Mouse (Mus musculus) heart, adult 10 weeks (tissue): ENCODE data around the gene Dtx2. TPM values are rescaled to one million over a fixed set of nuclear protein-coding genes. Genes with fewer than 3 reads are reported as not detected.

Experiments
- polyA plus RNA-seq: library from polyadenylated mRNA; stranded (reverse); fragments of 350-450 nt; fragmentation: Illumina TruSeq; extraction: RNeasy Lipid Tissue Mini Kit (QIAGEN cat#74804); gene quantifications from one replicate; pipeline ENCODE4 v1.2.3, GENCODE M21; 2014; ENCODE audit warnings: low read depth, low replicate concordance

Gene Dtx2
- 6.9 TPM for polyA plus RNA-seq

GRCm38 (mm10) chr5:135994725-135995687 is at the start of gene Dtx2:
TSS of gene Dtx2 (plus strand) at chr5:135994800.

GRCm38 (mm10) chr5:135974365-135974764 is 20.2 kb upstream of the Dtx2 start, which contains the start of gene Ssc4d:
TSS of gene Ssc4d (minus strand) at chr5:135974531.

DNA sequence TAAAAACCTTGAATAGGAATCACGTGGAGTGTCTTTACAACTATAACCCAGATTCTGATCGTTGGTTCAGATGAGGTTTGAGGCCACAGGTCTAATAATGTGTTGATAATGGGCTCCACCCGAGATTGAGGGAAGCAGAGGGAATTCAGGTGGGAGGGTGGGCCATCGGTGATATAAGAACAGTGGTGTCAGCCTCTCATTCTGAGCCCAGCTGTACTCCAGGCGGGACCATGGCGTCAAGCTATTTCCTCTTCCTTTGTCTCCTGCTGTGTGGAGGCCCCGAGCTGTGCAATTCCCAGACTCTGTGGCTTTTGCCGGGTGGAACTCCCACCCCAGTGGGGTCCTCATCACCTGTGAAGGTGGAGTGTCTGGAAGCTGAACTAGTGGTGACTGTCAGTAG is 14.7 kb upstream of the Dtx2 start, which contains the start of gene Zp3:
Gene Zp3, plus strand, starts transcription at position 196 of the 400 bp plus-strand sequence.

DNA sequence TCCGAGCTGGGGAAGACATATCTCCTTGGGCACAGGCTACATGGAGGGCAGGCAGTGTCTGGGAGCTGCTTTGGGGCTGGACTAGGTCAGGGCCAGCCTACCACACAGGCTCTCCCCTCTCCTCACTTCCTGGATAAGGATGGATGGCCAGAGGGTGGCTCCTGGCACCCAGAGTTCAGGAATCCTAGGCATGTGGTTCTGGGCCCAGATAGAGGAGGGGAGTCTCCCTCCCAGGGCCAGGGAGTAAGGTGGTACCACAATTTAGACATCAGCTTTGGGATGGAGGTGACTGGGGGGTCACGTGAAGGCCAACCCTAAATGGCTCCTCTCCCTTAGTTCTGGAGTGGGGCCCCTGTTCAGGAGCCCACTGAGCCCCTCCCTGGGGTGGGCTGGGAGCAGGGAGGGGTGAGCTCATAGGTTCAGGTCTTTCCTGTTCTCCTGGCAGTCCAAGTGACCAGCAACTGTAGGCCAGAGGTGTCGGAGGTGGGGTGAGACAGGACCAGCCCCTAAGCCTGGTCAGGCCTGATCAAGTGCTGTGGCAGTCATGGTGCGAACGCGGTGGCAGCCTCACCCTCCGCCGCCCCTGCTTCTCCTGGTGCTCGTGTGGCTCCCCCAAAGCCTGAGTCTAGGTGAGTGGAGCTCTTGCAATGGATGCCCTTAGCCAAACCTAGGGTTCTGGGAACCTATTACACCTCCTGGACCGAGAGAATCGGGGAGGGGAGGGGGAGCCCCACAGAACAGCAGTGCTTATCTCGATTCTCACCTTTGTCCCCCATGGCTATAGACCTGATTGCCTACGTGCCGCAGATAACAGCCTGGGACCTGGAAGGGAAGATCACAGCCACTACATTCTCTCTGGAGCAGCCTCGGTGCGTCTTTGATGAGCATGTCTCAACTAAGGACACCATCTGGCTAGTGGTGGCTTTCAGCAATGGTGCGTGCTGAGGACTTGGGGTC is 43.9 kb downstream of the Dtx2 start, which contains the start of gene Upk3b:
Gene Upk3b, plus strand, starts transcription at position 239 of the 957 bp plus-strand sequence.

DNA sequence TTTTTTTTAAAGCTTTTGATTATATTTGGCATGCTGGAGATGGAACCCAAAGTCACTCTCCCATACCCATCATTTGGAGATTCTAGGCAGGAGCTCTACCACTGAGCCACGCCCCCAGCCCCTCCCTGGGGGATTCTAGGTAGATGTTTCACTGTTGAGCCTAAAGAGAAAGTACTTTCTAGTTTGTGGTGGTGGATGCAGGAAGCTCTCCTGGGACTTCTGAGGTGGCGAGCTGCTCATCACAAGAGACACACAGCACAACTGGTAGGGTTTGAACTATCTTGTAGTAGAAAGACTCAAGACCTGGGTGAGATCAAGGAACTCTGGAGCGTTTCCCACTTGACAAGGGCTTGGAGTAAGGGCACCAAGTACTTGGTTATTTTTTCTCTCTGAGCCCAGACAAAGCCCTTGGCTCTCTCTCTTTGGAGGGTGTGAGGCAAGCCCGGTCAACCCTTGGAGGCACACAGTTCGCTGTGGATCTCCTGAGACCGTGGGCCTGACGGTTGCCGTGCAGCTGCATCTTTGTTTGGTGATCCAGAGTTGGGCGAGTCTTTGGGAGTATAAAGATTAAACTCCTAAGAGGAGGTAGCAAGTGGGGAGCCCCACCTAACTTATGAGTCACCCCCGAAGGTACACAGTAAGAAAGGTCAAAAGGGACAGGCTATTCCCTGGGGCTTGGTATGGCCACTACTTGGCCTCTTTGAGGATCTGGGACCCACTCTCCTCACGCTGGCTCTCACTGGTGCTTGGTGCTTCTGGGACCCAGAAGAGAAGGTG is 59.9 kb downstream of the Dtx2 start, which contains the start of gene Upk3bl:
Gene Upk3bl, plus strand, starts transcription at position 192 of the 777 bp plus-strand sequence.

Other genes starting within 250 kb of the Dtx2 start
- not detected for gene Styxl1, start 216.4 kb upstream of the Dtx2 start, polyA plus RNA-seq
- gene Mdh2, start 216.3 kb upstream of the Dtx2 start, polyA plus RNA-seq: 1,891 TPM
- gene Srrm3, start 187.9 kb upstream of the Dtx2 start, polyA plus RNA-seq: not detected
- gene Hspb1, start 106.9 kb upstream of the Dtx2 start, polyA plus RNA-seq: 407 TPM
- 147 TPM for gene Ywhag, start 60.2 kb upstream of the Dtx2 start, polyA plus RNA-seq
- 1.9 TPM for gene Ssc4d, start 20.3 kb upstream of the Dtx2 start, polyA plus RNA-seq
- not detected for gene Zp3, start 14.7 kb upstream of the Dtx2 start, polyA plus RNA-seq
- gene Upk3b, start 43.7 kb downstream of the Dtx2 start, polyA plus RNA-seq: 20.8 TPM
- gene Upk3bl, start 59.7 kb downstream of the Dtx2 start, polyA plus RNA-seq: not detected
- gene Rasa4, start 89.1 kb downstream of the Dtx2 start, polyA plus RNA-seq: 5.2 TPM
- 85.2 TPM for gene Polr2j, start 121.8 kb downstream of the Dtx2 start, polyA plus RNA-seq
- gene Lrwd1, start 141.3 kb downstream of the Dtx2 start, polyA plus RNA-seq: 8.7 TPM
- gene Alkbh4, start 141.3 kb downstream of the Dtx2 start, polyA plus RNA-seq: 5.4 TPM
- gene Orai2, start 175.9 kb downstream of the Dtx2 start, polyA plus RNA-seq: 1.3 TPM
- gene Prkrip1, start 204.2 kb downstream of the Dtx2 start, polyA plus RNA-seq: 19.7 TPM